Comparison of ENCODE assay signal across 10 mouse cellular contexts in genomic region chr16:29001249-29001648, GRCm38 (mm10).
DNase-seq lines count a peak whose midpoint lies in the region; ATAC-seq and TF ChIP-seq lines count a peak whose summit lies in the region.
"Had no signal": no experiment of that assay in that cellular context is flagged by ENCODE, and none has a peak within 500 bp of the region (broad histone marks: within the 10 kb centered on the region; RNA-seq: fewer than 3 reads in every experiment).

No protein-coding gene starts in this region.

- TF ChIP-seq POLR2A in brain, embryonic 14.5 days (IDR thresholded peaks at IDR 0.05; ENCODE audit: borderline replicate concordance, extremely low read depth, insufficient read depth, insufficient read length, poor library complexity, severe bottlenecking): no peak

- no peak for TF ChIP-seq EP300 in stomach, postnatal 0 days (optimal IDR thresholded peaks at IDR 0.05)

- no peak overlapping the region for H3K27ac ChIP-seq in kidney, embryonic 14.5 days (ENCODE audit: low read depth, low read length)
- no peak overlapping the region for H3K27ac ChIP-seq in stomach, postnatal 0 days (replicated peaks)
- H3K27ac ChIP-seq: limb, embryonic 12.5 days had no signal

- H3K9ac ChIP-seq in kidney, embryonic 14.5 days (ENCODE audit: low read depth, low read length): no peak overlapping the region
- no peak overlapping the region for H3K9ac ChIP-seq in stomach, postnatal 0 days (ENCODE audit: low read length)
- H3K9ac ChIP-seq: limb, embryonic 12.5 days had no signal

- DNase-seq in kidney, adult 18-20 months: peak; percentile 82
- DNase-seq in NIH3T3 (ENCODE audit: low read depth): peak; percentile 47
- DNase-seq in brain, embryonic 14.5 days (ENCODE audit: low read depth): peak; percentile 86
- peak; percentile 19 for DNase-seq in stomach, postnatal 0 days (ENCODE audit: low spot score)
- no peak for DNase-seq in spleen, postnatal 4 days (ENCODE audit: low spot score in 2 of 2)
- DNase-seq in spleen, adult 12 weeks (ENCODE audit: low spot score): no peak

- TF ChIP-seq CTCF in brain, embryonic 14.5 days (IDR thresholded peaks at IDR 0.05; ENCODE audit: borderline replicate concordance, extremely low read depth, insufficient read depth, insufficient read length): no peak
- no peak for TF ChIP-seq CTCF in stomach, postnatal 0 days (IDR thresholded peaks at IDR 0.05; ENCODE audit: low read depth)

- H3K4me1 ChIP-seq in kidney, embryonic 14.5 days (ENCODE audit: control insufficient read depth, insufficient read depth, low read length): no peaks in the 10 kb centered on the region
- no peaks in the 10 kb centered on the region for H3K4me1 ChIP-seq in stomach, postnatal 0 days (replicated peaks; ENCODE audit: control insufficient read depth, insufficient read depth)
- H3K4me1 ChIP-seq: limb, embryonic 12.5 days had no signal

- H3K4me3 ChIP-seq in kidney, embryonic 14.5 days (ENCODE audit: low read length): no peak overlapping the region
- H3K4me3 ChIP-seq in stomach, postnatal 0 days (ENCODE audit: low read depth, low read length): no peak overlapping the region
- H3K4me3 ChIP-seq: erythroblast, embryonic 14.5 days; limb, embryonic 12.5 days had no signal

- H3K27me3 ChIP-seq in kidney, embryonic 14.5 days (ENCODE audit: control insufficient read depth, insufficient read depth, low read length): no peaks in the 10 kb centered on the region
- H3K27me3 ChIP-seq in stomach, postnatal 0 days (ENCODE audit: control insufficient read depth, insufficient read depth, low read length): no peaks in the 10 kb centered on the region
- H3K27me3 ChIP-seq: limb, embryonic 12.5 days had no signal

- no peak overlapping the region for H3K4me2 ChIP-seq in kidney, embryonic 14.5 days (replicated peaks; ENCODE audit: low read depth, low read length)
- H3K4me2 ChIP-seq in stomach, postnatal 0 days (replicated peaks; ENCODE audit: low read depth): no peak overlapping the region
- H3K4me2 ChIP-seq: limb, embryonic 12.5 days had no signal

- no peaks in the 10 kb centered on the region for H3K9me3 ChIP-seq in kidney, embryonic 14.5 days (ENCODE audit: control insufficient read depth, low read length)
- H3K9me3 ChIP-seq in stomach, postnatal 0 days (ENCODE audit: control insufficient read depth, low read length): no peaks in the 10 kb centered on the region
- H3K9me3 ChIP-seq: limb, embryonic 12.5 days had no signal

- ATAC-seq in kidney, embryonic 14.5 days (ENCODE audit: low FRiP score, low TSS enrichment): no peak
- peak; percentile 32 to 64; a peak in 1 of 4 replicates for ATAC-seq in hematopoietic stem cell, adult 5-6 weeks (replicated peaks in 1 of 2; ENCODE audit: insufficient read depth in 1 of 2, low FRiP score in 2 of 2, low TSS enrichment in 1 of 2, low read depth in 1 of 2, poor library complexity in 2 of 2, severe bottlenecking in 2 of 2)
- ATAC-seq in stomach, postnatal 0 days (ENCODE audit: low FRiP score, low TSS enrichment): no peak

- H3K36me3 ChIP-seq in kidney, embryonic 14.5 days (ENCODE audit: control insufficient read depth, insufficient read depth, low read length): no peaks in the 10 kb centered on the region
- H3K36me3 ChIP-seq in stomach, postnatal 0 days (ENCODE audit: control insufficient read depth, insufficient read depth, low read length): no peaks in the 10 kb centered on the region
- H3K36me3 ChIP-seq: limb, embryonic 12.5 days had no signal

- 87% methylated on average over 9 of the region's 9 CpGs for WGBS in kidney, embryonic 14.5 days
- 73% methylated on average over 9 of the region's 9 CpGs for WGBS in stomach, postnatal 0 days

Comparison
In these comparisons a context has a peak if more than half of its experiments do, and no peak if none do; other contexts are left out.
1. DNase-seq: peak in kidney, adult 18-20 months (single experiment), NIH3T3 (single experiment), brain, embryonic 14.5 days (single experiment) and stomach, postnatal 0 days (single experiment); none in spleen, postnatal 4 days (0 of 2) and spleen, adult 12 weeks (single experiment).
2. ATAC-seq: peak in hematopoietic stem cell, adult 5-6 weeks (2 of 2); none in kidney, embryonic 14.5 days (single experiment) and stomach, postnatal 0 days (single experiment).